Mouse (Mus musculus) urinary bladder, postnatal 14 days (tissue): ENCODE results near the gene Lgals3bp.

Source experiments
- DNase-seq: peaks from one replicate; pipeline ENCODE4 v3.0.0; 2021; ENCODE audit warnings: low spot score

Gene Lgals3bp

DNA sequence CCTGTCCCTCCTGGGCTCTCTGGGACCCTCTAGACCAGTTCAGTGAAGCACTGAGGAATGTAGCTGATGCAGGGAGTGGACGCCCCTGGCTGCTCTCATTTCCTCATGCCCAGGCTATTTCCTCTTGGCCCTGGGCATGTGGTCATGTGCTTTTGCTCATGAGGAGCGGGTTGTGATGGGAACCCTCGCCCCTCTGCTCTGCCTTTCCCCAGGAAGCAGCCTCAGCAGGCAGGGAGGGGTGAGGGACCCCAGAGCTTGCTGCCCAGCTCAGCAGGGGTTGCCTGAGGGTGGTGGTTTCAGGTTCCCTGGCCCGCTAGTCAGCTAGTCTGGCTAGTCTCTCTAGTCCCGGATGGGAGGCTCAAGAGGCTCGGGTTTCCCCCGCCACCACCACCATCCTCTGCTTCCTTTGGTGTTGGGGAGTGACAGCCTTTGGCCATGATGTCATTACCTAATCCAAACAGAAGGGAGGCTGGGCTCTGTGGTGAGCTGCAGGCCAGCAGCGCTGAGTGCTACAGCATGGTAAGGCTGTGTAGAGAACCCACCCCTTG, 38.8 kb downstream of the Lgals3bp start:
- peak; percentile 65 for DNase-seq

GRCm38 (mm10) chr11:118362501-118362900, 39.4 kb downstream of the Lgals3bp start:
- peak; percentile 44 for DNase-seq

DNA sequence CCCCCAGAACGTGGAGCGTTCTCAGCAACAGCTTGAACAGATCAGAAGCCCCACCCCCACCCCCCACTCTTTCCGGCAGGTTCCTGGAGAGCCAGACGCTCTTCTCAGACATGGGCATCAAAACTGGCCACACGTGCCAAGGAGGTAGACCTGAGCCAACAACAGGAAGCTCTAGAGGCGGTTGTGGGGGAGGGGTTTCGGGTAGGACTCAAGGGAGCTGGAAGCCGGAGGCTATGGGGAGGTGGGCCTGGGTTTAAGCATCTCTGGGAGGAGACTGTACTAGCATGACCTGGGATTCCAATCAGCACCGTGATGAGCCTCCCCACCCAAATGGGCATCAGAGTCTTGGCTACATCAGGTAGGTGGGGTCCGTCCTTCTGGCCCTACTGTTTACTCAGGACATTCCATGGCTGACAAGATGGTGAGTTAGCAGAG, 41.0 kb downstream of the Lgals3bp start:
- peak; percentile 67 for DNase-seq

- DNase-seq: peak; percentile 58
Observed at GRCm38 (mm10) chr11:118360491-118360890, 41.4 kb downstream of the Lgals3bp start.

- DNase-seq: no peak
Observed at GRCm38 (mm10) chr11:118355640-118356039, 46.3 kb downstream of the Lgals3bp start, which contains the start of gene Timp2. Timp2 (minus strand) TSS chr11:118355740.

DNA sequence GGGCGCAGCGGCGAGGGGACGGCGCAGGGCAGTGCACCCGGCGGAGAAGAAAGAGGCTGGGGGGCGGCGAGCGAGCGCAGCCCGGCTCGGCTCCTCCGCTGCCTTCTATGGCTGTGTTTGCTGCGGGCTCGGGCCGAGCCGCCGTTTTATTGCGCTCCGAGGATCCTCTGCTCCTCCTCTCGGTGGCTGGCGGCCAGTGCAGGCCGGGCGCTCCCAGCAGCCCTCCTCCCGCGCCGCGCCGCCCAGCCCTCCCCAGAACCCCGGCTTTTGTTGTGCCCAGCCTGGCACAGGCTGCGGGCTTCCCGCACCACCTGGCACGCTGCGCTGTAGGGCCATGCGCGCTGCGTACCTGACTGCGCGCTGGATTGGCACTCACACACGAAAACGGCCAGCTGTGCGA, 46.7 kb downstream of the Lgals3bp start:
- peak; percentile 91 for DNase-seq

DNA sequence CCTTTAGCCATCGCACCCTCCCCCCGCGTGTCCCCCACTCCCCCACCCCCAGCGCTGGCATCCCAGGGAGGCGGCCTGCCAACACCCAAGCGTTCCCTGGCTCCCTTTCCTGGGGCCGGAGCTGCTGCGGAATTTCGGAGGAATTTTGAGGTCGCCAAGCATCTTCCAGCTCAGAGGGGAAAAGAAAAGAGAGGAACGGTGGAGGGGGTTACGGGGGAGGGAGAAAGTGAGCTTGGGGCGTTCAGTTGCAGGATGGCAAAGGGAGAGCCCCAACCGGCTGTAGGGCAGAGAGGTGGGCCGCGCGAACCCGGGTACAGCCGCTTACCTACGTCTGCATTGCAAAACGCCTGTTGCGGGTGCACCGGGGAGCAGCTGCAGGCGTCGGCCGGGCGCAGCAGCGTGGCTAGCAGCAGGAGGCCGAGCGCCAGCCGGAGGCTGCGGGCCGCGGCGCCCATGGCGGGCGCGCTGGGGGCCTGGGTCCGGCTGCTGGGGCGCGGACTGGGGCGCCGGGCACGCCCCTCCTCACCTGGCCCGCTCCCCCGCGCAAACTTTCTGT, 47.2 kb downstream of the Lgals3bp start:
- peak; percentile 55 for DNase-seq

DNA sequence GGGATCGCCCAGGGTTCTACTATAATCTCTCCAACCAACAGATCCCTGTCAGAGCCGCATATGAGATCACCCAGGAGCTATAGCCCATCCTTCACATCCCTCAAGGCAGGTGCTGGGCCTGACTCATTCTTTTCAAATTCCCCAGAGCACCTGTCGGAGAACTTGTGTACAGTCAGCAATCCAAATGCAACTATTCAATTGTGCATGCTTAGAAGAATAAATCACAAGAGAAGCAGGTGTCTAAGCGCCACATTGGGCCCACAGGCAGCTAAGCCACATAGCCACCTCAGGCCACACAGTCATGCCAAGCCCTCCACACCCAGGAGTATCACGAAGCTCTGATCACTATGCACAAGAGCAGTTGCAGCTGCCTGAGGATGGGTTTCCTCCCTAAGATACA, 52.4 kb downstream of the Lgals3bp start:
- DNase-seq: no peak

GRCm38 (mm10) chr11:118348877-118349276, 53.0 kb downstream of the Lgals3bp start:
- DNase-seq: peak; percentile 77

DNA sequence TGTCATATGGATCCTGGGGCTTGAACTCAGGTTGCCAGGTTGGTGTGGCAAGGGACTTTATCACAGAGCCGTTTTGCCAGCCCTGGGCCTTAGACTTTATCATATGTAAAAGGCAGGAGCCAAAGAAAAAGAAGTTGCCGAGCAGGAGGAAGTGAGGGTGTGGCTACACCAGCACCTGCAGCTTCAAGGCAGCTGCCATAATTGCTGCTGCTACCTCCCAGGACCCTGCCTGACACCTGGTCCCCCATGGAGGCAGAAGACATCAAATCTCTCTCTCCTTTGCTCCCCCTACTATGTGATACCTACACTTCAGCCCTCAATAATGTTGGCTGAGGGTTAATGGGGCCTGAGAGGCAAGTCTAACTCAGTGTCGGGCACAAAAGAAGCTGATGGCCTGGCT, 53.5 kb downstream of the Lgals3bp start:
- no peak for DNase-seq

- DNase-seq: no peak
Observed at GRCm38 (mm10) chr11:118347911-118348310, 54.0 kb downstream of the Lgals3bp start.

- no peak for DNase-seq
Observed at GRCm38 (mm10) chr11:118347391-118347790, 54.5 kb downstream of the Lgals3bp start.

DNA sequence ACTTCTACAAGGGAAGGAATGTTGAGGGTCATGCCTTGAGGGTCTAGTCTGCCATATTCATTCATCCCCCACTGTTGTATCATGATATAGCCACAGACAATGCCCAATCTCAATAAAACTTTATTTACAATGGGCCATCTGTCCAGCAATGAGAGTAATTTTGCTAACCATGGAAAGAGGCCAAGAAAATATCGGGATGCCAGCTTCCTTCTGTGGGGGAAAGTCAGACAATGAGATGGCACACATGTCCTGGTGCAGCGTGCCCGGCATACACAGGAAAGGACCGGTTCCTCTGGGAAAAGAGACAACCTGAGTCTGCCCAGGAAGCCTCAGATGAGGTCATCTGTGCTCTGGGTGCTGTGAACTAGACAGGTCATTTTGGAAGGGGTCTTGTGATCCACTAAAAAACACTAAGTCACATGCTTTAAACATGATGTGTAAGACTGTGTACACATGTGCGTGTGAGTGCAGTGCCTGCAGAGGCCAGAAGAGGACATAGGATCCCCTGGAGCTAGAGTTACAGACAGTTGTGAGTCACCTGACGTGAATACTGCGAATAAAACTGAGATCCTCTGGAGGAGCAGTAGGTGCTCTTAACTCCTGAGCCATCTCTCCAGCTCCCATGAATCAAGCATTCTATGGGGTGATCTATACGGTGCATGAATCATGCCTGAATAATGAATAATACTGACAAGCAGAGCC, 55.3 kb downstream of the Lgals3bp start:
- DNase-seq: no peak

DNA sequence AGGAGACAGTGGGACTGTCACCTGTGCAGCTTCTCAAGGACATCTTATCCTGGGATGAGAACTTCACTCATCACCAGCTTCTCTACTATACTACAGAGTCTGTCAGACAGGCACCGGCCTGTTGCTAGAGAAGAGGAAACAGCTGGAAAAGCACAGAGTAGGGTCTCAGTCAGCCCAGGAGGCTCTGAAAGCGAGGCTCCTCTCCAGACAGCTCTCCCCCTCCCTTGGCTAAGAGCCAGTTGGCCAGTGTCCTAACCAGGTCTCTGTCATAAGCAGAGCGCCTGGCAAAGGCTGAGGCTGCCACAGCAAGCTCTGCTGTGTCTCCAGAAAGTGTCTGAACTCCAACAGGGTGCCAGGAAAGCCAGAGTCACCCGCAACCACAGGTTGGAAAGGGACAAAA, 56.2 kb downstream of the Lgals3bp start:
- no peak for DNase-seq

- DNase-seq: no peak
Observed at GRCm38 (mm10) chr11:118343629-118344028, 58.3 kb downstream of the Lgals3bp start.
